Mouse (Mus musculus) cortical plate, adult 2 months (tissue): ENCODE measurements around the gene Vsig2. TPM values are rescaled to one million over a fixed set of nuclear protein-coding genes. Genes with fewer than 3 reads are reported as not detected.

Experiments used
- H3K27ac ChIP-seq: fragments of 200-500 bp; 2 replicates; pipeline ENCODE4 v1.5.1; 2012; ENCODE audit warnings: low read length, control low read depth, inconsistent platforms; ENCODE audit not compliant: insufficient read depth
- H3K4me1 ChIP-seq: fragments of 200-500 bp; 2 replicates; pipeline ENCODE4 v1.6.1; 2011; ENCODE audit warnings: low read length; ENCODE audit not compliant: control insufficient read depth, insufficient read depth
- H3K4me3 ChIP-seq: fragments of 200-500 bp; 2 replicates; pipeline ENCODE4 v1.5.1; 2011; ENCODE audit warnings: mild to moderate bottlenecking, low read length, control low read depth; ENCODE audit not compliant: insufficient read depth
- CTCF ChIP-seq: fragments of 200-500 bp; IDR thresholded peaks from 2 replicates; pipeline ENCODE4 v1.5.1; 2011; ENCODE audit warnings: mild to moderate bottlenecking, control low read depth, low read length; ENCODE audit not compliant: insufficient read depth; ENCODE audit errors: extremely low read depth
- POLR2A ChIP-seq: fragments of 200-500 bp; IDR thresholded peaks from 2 replicates; pipeline ENCODE4 v1.6.1; 2011; ENCODE audit warnings: mild to moderate bottlenecking, low read length, control low read depth; ENCODE audit not compliant: insufficient read depth; ENCODE audit errors: extremely low read depth
- polyA plus RNA-seq: library from polyadenylated mRNA; depleted of rRNA; stranded (reverse); fragments of >200 nt; gene quantifications from 2 replicates; pipeline ENCODE4 v1.2.3, GENCODE M21; 2012

Gene Vsig2
- polyA plus RNA-seq, 1 experiment: 6.6 TPM

- Histone ChIP-seq H3K4me3 (no peak overlapping the region), H3K27ac (no peak overlapping the region), H3K4me1 (peaks cover 7% of the 10 kb centered on the region)
- TF ChIP-seq POLR2A (no peak), CTCF (no peak)
Measured at GRCm38 (mm10) chr9:37514456-37514855, 24.6 kb upstream of the Vsig2 start.

- Histone ChIP-seq H3K4me3 (no peak overlapping the region), H3K27ac (no peak overlapping the region; the same call in 1 of the 2 replicates), H3K4me1 (peaks cover 7% of the 10 kb centered on the region)
- TF ChIP-seq CTCF: no peak
- no peak for TF ChIP-seq POLR2A
Measured at GRCm38 (mm10) chr9:37517467-37517866, 21.6 kb upstream of the Vsig2 start.

- TF ChIP-seq CTCF: no peak
- H3K27ac ChIP-seq: peak overlapping the region; percentile 89
Measured at GRCm38 (mm10) chr9:37518991-37519390, 20.1 kb upstream of the Vsig2 start.

DNA sequence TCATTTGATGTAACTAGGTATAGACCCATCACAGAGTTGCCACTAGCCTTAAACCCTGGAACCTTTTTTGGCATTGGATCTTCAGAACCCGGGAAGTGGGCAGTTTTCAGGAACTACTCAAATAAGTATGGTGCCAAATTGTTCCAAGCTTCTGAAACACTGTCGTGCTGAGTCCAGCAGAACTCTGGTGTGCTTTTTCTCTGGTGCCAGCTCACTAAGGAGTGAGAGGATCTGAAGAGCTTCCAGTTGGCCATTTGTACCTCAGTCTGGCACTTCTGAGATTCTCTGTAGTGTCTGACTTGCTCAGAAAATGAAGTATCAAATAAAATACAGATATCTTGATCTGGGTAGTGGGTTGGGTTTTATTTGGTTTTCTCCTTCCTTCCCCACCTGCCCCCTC, 19.1 kb upstream of the Vsig2 start:
- Histone ChIP-seq H3K4me3 (no peak overlapping the region), H3K27ac (no peak overlapping the region), H3K4me1 (peaks cover 7% of the 10 kb centered on the region)
- TF ChIP-seq CTCF (no peak), POLR2A (no peak)

More at GRCm38 (mm10) chr9:37518991-37519390, 20.1 kb upstream of the Vsig2 start:
- H3K4me1 ChIP-seq: peaks cover 7% of the 10 kb centered on the region
- H3K4me3 ChIP-seq: no peak overlapping the region

GRCm38 (mm10) chr9:37525461-37525860, 13.6 kb upstream of the Vsig2 start:
- no peak for TF ChIP-seq POLR2A
- TF ChIP-seq CTCF: no peak
- Histone ChIP-seq H3K27ac (no peak overlapping the region), H3K4me1 (no peaks in the 10 kb centered on the region), H3K4me3 (no peak overlapping the region)

- Histone ChIP-seq H3K4me1 (peaks cover 2% of the 10 kb centered on the region; the same call in 1 of the 2 replicates), H3K4me3 (peak overlapping the region; percentile 12; the same call in 1 of the 2 replicates), H3K27ac (no peak overlapping the region)
- TF ChIP-seq CTCF: 0 out of 2 replicates have a peak, but pooled peaks have one; percentile 1
- no peak for TF ChIP-seq POLR2A
Measured at GRCm38 (mm10) chr9:37526443-37527395, 12.3 kb upstream of the Vsig2 start.

- peak; percentile 26; the same call in 1 of the 2 replicates for TF ChIP-seq POLR2A
- TF ChIP-seq CTCF: no peak
- Histone ChIP-seq H3K4me3 (peak within 1 kb of the TSS; percentile 30), H3K4me1 (peaks cover 2% of the 10 kb centered on the region; the same call in 1 of the 2 replicates), H3K27ac (peak within 1 kb of the TSS; percentile 13)
Measured at GRCm38 (mm10) chr9:37527396-37528224, 11.4 kb upstream of the Vsig2 start, which contains the start of gene Esam. Gene Esam, plus strand, starts transcription at chr9:37528078.

GRCm38 (mm10) chr9:37528225-37528970, 10.7 kb upstream of the Vsig2 start:
- Histone ChIP-seq H3K4me1 (peaks cover 2% of the 10 kb centered on the region; the same call in 1 of the 2 replicates), H3K27ac (peak overlapping the region; percentile 13), H3K4me3 (peak overlapping the region; percentile 30)
- TF ChIP-seq POLR2A: no peak
- TF ChIP-seq CTCF: no peak
